Mouse (Mus musculus): Measurements from ENCODE around the gene Dnm3. TPM values are rescaled to one million over a fixed set of nuclear protein-coding genes. Genes with fewer than 3 reads are reported as not detected.

Gene Dnm3
- total RNA-seq, 2 experiments from 2014 or later: 0.15 TPM; not detected in 1

DNA sequence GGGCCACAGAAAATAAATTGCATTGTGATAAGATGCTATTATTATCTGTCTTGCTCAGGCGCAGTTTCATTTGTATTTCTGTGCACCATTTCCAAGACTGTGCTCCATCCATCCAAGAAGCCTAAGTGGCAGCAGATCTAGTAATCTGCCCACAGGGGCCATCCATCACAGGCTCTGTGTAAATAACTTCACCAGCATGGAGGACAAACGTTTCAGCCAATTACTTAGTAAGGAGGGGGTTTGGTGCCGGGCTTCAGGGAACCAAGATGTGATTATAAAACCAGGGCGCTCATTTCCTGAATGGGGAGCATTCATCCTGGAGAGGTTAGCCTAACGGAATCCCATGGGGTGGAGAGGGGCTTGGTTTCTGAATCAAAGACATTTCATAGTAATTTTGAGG lies 222.9 kb downstream of the Dnm3 start:
- ATAC-seq (ENCODE audit: poor library complexity, severe bottlenecking): no peak

DNA sequence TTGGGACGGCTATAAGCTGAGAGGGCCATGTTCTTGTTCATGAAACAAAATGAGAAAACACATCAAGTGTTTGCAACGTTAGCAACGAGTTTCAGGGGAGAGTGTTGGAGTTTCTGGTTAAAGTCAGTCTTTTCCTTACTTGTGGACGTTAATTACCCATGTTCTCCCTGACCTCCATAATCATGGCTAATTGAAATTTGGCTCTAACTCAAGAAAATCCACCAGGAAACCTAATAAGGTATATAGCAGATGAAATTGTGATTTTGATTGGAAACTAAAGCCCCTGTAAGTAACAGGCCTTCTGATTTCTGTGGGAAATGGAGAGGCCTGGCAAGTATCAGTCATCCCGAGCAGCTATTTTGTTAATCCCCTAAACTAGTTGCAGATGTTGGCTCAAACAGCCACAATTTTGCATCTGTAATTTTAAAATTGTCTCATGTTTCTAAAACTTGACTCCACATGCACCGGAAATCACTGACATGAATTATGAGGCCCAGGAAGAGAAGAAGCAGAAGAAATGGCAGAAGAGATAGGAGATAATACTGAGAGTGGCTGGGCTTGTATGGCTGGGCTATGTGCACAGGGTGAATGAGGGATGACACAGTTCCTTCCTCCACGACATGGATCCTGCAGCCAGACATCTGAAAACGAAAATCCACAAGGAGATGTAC lies 223.7 kb downstream of the Dnm3 start:
- no peak for ATAC-seq (ENCODE audit: poor library complexity, severe bottlenecking)

DNA sequence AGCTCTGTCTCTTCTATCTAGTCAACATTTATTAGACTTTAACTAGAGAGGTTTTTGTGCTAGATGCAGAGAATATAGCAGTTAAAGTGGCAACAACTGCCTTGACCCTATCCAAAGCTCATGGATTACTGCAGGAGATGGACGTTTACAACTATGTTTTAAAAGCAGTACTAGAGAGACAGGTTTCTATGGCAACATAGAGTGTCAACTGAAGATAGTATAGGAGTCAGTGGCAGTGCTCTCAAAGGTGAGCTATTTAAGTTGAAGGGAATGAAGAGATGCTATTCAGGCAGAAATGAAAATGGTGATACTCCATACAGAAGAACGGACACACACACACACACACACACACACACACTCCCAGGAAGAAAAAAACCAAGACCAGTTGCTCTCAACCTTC lies 225.0 kb downstream of the Dnm3 start:
- no peak for ATAC-seq (ENCODE audit: poor library complexity, severe bottlenecking)

DNA sequence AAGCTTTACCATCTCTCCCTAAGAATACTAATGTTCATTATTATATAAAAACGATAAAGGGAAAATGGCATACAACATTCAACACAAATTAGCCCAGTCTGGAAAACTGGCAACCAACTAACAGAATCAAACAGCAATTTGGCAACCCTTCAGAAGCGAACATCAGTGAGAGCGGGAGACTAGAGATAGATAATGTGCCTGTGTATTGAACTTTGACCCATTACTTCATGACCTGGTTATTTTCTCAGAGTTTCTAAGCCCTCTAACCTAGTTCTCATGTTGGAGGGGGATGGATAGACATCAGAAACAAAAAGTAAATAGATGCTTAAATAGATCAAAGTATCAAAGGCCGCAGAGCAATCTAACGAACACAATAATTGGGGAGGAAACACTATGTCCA lies 230.6 kb downstream of the Dnm3 start:
- ATAC-seq (ENCODE audit: poor library complexity, severe bottlenecking): no peak

DNA sequence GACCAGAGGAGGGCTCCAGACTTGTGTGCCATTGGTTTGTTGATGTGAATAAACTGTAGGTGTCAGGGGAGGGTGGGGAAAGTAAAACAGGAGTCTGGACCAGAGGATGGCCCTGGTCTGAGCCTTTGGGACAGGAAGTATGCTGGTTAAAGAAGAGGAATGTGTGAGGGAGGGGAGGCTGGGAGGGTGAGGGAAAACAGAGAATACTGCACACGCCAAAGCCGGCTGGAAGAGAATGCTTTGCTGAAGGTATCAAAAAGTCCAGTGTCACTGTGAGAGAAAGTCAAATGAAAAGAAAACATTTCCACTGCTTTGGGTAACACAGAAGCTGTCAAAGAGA lies 234.2 kb downstream of the Dnm3 start:
- no peak for ATAC-seq (ENCODE audit: poor library complexity, severe bottlenecking)

DNA sequence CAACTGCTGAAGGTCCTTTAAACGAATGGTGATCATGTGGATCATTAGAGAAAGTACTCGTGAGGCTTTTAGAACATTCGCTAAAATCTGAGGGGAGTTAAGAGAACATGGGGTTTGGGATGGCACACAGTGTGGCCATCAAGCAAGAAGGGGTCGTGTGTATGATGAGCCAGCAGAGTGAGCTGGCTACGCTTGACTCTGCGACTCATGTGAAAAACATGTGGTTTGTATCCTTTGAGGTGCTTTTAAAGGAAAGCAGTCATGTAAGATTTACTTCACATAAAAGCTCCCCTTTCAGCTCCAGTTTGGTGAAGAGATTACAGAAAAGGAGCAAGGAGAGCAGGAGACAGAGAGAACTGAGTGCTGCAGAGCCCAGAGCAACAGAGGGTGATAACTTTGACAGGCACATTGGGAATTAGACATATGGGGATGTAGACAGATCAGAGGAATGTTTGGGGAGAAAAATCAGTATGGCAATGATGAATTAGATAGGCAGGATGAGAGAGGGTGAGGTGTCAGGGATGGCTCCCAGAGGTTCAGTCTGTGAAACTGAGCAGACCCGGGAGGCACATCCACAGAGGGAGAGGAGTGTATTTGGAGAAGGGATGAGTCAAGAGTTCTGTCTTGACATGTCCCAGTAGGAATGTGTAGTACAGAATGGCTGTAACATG lies 234.7 kb downstream of the Dnm3 start:
- ATAC-seq (ENCODE audit: poor library complexity, severe bottlenecking): no peak

DNA sequence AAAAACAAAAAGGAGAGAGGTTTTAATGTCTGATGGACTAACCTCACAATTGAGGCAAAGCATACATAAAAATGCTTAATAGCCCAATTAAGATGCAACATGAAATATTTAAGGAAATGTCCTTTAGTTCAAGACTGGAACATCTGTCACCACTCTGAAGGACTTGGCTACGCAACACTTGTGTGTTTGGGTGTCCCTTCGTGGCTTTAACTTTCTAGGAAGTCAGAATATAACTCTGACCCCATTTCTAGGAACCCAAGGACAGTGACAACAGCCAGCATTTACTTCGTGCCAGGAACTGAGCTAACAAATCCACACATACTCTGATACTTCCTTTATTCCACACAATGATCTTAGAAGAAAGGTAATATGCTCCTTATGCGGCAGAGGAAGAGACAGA lies 237.1 kb downstream of the Dnm3 start:
- no peak for ATAC-seq (ENCODE audit: poor library complexity, severe bottlenecking)

DNA sequence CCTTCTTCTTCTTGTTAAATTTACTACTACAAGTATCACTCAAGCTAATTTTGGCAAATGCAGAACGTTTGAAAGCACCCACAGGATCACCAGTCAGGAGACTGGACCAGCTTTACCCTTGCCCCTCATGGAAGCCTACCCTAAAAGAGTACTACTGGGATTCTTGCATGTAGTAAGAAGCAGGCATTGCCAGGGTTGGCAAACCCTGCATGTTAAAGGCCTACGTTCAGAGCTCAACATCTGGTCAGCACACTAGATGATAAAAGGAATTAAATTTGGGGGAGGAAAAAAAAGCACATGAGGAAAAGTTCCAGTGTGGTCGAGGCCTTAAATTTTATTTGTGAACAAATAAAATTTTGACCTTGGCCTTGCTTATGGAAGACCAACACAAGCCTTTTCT lies 239.2 kb downstream of the Dnm3 start:
- no peak for ATAC-seq (ENCODE audit: poor library complexity, severe bottlenecking)

DNA sequence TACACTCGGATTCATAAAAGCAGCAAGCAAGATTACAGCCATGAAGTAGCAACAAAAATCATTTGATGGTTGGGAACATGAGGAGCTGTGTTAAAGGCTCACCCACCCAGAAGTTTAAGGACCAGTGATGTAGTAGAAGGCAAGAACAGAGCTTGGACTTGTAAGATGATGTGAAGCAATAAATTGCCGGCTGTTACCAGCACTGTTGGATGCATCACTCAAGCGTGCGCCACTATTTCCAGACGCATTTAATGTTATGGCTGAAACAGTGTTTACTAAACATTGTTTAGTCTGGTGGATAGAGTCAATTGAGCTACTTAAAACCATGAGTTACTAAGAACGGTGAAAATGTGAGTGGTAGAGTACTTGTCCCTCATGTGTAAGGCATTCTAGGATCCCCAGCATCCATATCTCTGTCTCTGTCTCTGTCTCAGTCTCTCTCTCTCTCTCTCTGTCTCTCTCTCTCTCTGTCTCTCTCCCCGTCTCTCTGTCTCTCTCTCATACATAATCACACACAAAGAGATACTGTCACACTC lies 241.1 kb downstream of the Dnm3 start:
- no peak for ATAC-seq (ENCODE audit: poor library complexity, severe bottlenecking)

DNA sequence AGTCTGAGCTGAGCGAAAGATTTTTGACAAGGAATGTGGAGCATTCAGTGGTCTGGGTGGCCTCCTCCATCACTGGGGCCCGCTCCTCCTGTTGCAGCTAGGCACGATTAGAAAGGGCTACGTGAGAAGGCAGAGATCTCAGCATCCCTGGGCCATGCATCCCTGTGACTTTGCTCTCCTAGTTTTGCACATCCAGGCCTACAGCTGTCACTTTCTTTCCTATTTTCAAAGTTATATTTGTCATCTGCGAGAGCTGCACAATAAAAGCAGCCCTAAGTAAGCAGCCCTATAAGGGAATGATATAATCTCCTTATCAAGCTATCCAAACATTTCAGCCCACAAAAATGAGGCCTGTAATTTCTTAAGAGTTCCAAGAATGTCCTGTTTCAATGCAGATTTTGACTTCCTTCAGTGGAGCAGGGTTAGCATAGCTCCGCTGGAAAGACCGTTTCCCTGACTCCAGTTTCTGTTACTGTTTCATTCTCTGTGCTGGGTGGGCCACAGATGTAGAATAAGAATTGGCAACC lies 252.2 kb downstream of the Dnm3 start:
- no peak for ATAC-seq (ENCODE audit: poor library complexity, severe bottlenecking)

DNA sequence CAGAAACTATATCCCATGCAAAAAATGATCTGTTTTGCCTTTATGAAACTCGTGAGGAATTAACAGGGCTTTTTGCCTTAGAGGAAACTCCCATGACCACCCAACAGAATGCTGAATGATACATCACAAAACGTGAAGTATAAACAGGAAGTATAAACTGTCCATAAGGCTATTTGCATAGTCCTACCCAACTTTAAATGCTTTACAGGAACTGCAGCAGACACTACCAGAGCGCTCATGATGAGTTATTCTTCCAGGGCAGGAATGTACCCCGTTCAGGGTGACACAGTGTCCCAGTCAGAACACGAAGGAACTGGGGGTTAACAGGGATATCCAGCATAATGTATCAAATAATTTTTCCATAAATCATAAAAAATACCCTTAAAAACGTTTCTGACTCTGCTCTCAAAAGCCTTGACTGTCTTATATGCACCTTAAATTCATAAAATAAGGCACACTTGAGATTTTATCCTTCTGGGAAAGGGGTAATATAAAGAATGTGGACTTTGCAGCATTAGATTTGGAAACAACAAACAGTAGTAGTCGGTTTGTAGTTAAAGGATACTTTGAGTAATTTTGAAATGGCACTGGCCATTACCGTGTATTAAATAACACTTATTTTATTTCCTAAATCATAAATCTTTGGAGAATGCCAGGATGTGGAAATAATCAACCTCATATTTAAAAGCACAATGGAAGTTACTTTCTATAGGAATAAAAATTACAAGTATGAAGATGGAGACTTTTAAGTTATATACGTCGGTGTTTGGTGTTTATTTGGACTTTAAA lies 252.8 kb downstream of the Dnm3 start:
- ATAC-seq (ENCODE audit: poor library complexity, severe bottlenecking): no peak

DNA sequence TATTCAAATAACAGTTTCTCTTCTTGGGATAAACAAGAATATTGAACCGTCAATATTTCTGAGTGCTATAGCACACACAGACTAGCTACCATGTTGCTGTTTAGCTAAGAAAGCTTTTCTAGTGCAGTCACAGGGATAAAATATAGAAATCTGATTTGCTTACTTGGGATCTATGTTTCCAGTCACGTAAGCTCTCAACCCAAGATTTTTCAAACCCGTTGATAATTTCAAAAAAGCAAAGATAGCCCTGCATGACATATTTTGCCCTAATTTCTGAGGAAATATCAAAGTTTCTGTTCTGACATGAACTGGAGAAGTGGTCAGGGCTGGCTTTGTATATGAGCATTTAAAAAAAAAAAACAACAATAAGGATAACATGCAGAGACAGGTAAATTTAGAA lies 253.8 kb downstream of the Dnm3 start:
- ATAC-seq (ENCODE audit: poor library complexity, severe bottlenecking): no peak

DNA sequence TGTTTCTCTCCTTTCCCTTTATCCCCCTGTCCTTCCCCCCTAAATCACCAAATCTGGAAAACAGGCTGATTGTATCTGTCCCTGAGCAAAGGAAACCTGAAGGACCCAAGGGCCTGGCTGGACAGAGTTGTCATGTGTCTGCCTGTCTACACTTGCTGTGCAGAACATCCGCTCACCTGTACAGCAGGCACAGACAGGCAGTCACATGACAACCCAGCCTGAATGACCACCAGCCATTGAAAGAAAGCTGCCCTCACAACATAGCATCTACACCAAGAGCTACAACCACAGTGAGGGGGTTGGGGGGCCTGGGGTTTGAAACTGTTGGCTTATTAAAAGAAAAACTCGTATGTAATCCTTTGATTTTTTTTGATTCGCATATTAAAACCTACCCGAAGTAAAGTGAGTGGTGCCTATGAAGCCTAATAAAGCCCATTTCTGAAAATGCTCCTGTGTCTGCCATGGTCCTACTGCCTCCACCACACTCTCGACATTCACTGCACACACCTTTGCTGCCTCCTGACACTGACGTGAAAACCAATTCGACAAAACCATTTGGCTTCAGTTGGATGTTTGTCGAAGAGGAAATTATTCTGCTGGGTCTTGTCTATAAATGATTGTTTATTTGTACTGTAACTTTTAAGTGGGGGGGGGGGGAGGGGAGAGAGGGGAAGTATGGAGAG lies 254.4 kb downstream of the Dnm3 start:
- ATAC-seq (ENCODE audit: poor library complexity, severe bottlenecking): no peak

DNA sequence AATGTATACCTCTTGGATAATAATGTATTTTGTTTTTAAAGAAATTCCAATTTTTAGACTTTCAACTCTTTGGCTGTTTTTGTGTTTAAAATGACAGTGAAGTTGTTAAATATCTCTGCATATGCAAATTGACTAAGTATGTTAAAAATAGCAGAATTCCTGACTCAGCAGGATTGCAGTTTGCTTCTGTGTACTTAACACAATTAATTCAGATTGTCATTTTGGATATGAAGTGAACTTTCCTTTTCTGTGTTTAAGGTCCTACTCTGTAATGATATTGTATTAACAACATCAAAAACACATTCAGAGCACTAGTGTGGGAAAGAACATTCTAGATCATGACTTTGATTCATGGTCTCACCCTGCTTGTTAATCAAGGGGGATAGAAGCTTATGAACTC lies 255.5 kb downstream of the Dnm3 start:
- ATAC-seq (ENCODE audit: poor library complexity, severe bottlenecking): no peak

DNA sequence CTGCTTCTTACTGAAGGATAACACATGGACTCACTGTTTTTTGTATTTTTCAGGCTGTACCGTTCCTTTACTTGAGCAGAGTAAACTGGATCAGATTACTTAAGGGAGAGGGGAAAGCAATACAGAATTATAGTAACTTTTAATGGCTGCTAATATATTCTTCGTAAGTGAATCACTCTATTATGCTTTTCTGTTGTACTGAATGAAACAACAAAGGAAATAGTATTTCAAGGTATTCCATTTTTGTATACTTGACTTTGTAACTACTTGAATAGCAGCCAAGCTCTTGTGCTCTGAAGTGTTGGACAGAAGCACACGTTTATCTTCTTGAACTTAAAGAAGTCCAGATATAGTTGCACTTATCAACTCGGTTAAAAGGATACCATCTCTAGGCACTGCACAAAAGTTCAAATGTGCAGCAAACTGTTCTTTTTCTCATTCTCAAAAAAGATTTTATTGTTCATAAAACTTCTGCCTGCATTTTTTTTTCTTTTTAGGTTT lies 256.0 kb downstream of the Dnm3 start:
- no peak for ATAC-seq (ENCODE audit: poor library complexity, severe bottlenecking)

DNA sequence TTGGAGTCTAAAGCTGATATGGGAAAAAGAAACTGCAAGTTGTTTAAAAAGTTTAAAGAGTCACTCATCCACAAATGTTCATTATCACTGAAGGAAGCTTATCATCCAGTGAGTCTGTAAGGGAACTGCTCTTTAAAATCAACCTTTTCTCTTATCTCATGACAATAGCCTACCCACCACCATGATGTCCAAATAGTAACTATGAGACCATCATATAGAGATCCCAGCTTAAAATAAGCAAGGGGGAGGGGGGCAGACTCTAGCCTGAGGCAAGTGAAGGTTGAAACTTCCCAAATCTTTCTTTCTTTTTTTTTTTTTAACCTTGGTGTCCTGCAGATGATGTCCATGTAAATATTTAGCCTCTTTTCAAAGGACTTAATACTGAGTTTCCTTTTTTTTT lies 256.9 kb downstream of the Dnm3 start:
- ATAC-seq (ENCODE audit: poor library complexity, severe bottlenecking): no peak

DNA sequence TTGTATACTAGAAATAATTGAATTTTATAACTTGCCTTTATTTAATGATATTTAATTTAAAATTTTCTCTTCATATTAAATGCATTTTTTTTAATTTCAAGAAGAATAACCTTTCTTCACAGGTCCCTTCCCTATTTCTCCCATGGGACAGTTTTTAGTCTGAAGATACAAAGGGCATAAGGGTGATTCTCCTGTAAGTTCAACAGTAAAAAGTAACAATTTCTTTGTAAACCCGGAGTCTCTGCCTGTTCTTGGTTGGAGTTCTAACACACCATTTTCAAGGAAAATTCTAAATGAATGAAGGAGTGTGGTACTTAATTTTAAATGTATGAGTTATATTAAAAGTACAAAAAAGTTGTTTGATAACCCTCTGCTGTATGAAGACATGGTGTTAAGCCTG lies 258.1 kb downstream of the Dnm3 start:
- no peak for ATAC-seq (ENCODE audit: poor library complexity, severe bottlenecking)

DNA sequence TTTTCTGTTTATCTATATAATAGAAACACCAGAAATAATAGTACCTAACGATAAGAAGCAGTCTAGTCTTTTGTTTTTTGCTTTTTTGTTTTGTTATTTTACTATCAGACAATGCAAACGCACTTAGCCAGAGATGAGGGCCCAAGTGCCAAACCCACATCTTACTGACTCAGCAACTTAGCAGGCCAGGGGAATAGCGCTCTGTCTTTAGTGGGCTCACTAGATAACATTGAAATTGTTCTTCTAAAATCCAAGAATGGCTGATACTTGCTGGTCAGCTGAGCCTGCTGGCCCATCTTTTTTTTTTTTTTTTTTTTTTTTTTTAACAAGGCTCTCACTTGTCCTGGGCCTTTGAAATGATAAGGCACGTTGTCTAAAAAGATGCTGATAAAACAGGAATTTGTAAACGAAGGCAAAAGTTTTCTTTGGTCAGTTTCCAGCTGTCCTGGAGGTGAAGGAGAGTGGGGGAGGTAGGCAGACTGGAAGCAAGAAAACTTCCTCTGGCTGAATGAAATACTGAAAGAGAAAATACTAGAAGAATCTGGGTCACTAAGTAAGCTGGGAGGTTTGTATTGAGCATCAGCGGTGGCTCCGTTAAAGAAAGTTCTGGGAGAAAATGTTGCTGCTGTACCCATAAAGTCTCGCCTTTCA lies 259.2 kb downstream of the Dnm3 start:
- no peak for ATAC-seq (ENCODE audit: poor library complexity, severe bottlenecking)

DNA sequence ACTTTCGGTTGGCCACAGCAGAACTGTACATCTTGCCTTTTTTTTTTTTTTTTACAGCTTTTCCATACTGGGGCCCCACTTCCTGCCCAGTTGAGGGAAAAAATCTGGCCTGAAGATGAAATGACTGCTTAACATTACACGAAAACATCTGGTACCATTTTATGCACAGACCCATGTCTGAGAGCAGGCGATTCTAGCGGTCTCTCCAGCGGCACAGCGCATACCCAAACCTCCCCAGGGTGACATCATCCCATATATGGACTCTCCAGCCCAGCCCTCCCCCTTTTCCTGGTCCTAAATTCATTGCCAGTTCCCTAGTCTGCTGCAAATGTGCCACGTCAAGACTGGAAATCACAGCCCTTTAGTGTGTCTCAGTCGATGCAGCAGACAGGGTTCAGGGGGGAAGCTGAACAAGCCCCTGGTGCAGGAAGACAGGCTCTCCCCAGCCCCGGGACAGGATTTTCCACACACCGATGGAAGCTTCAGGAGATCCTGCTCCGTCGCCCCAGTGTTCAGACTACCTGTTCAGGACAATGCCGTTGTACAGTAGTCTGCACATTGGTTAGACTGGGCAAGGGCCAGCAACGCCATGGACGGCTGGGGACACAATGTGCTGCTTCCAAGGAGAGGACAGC lies 260.4 kb downstream of the Dnm3 start:
- ATAC-seq (ENCODE audit: poor library complexity, severe bottlenecking): no peak

DNA sequence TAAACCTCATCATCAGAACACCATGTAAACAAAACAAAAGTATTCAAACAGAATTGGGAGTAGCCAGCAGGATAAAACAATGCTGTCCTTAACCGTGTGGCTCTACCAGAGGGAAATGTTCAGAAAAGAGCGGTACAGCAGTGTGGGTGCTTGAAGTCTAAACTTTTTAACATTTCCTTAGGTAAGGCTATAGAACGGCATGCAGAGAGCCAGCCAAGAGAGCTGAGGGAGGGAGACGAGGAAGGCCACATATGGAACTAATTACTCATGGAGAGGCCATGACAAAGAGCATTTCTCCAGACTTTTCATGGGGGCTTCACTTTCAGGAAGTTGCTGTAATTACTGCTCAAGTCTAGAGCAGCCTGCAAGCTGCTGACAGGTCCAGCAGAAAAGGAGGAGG lies 261.2 kb downstream of the Dnm3 start:
- ATAC-seq (ENCODE audit: poor library complexity, severe bottlenecking): no peak
